Mouse (Mus musculus) urinary bladder, postnatal 14 days (tissue): ENCODE measurements at regions not wholly inside any gene's neighbourhood (a gene's known extent, or its start where the extent isn't known, plus 50 kb on each side); places are given as distances from the start of the nearest gene placed in this dataset.

Experiments
- DNase-seq: peaks from one replicate; pipeline ENCODE4 v3.0.0; 2021; ENCODE audit warnings: low spot score

DNA sequence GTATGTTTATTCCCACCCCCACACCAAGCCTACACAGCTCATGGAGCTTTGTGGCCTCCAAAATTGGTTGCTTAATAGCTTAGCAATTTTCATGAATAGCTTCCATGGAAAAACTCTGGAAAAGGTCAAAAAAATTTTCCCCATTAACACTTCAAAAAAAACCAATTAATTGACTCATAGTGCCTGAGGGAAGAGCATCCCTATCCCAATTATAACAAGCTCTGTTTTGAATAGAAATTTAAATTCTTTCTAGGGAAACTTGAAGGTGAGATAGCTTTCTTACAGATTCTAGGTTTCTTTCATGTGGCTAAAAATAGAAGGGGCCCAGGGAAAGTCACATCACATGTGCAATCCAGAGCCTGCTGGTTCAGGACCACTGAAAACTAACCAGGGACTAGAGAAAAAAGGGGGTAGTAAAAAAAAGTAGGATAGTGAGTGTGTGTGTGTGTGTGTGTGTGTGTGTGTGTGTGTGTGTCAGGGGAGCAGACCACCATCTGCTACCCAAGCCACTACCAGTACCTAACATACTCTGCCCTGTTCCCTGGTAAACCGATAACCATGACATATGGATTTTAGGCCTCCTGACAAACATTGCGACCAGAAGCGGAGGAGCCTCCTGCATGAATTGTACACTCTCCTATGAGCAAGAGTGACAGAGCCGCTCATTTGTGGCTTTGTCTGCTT, 162.2 kb downstream of the Cmpk2 start:
- DNase-seq, result no peak

DNA sequence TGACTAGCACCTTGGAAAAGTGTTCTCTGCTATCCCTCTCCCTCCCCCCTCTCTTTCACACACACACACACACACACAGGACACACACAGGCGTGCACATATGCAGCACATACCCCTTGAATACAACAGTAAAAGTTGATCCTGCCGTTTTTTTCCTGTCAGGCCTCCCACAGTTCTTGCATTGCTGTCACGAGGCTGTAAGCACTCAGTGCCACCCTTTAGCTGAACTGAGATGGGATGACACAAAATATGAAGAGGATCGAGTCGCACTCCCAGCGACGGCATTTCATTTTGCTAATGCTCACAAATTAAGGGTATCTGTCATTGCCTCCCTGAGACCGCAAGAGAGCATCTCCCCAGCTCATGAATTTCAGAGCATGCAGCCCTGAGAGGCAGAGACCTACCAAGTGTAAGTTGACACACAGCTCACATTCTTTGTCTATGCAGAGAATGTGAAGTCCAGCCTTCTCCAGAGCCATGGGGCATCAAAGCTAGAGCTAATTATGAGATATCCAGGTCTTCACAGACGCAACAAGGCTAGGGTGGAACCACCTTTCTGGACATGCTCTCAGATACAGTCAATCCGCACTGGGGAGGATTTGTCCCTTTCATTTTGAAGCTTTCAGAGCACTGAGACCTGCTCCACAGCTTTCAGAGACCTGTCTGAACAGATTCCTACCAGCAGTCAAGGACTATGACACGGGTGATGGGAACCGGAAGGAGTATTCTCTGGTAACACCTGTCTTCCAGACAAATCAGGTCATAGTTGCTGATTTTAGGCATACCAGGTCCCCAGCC, 152.3 kb downstream of the Cmpk2 start:
- DNase-seq, result no peak

DNA sequence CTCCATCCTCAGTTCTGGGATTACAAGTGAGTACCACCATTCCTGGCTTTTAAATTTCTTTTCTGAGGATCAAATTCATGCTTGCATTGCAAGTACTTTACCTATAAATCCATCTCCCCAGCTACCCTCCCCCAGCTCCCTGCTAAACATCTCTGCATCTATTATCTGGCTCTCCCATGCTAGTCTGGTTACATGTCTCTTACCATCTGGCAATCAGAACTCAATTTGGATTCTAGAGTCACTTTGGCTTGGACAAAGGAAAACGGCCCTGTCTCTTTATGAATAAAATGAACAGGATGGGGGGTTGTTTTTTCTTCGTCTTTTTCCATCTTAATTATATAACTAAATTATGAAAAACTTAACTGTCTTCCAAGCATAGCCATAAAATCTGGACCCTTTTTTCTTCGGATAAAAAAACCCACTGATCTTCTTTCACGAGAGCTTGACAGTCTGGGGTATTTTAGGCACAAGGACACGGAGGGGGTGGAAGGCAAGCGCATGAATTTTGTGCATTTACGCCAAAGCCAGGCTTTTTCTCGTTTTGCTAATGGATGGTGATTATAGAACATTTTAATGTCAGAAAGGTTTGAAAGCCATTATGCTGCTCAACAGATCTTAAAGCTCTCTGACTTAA, 151.6 kb downstream of the Cmpk2 start:
- DNase-seq, result no peak

DNA sequence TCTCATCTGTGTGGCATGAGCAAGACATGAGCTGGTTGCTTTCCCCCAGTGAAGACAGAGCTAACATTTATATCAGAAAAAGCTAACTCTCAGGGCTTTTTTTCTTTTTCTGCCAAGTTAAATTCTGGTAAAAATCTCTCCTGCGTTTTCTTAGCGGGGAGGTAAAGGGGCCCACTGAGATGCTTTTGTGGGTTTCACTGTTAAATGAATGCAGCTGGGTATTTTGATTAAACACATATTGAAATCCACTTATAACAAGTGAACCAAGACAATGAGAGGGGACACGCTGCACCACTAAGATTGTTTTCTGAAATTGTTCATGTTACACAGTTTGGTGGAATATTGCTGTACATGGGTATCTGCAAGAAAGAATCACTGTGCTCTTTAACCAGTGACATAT, 149.0 kb downstream of the Cmpk2 start:
- DNase-seq, result no peak

DNA sequence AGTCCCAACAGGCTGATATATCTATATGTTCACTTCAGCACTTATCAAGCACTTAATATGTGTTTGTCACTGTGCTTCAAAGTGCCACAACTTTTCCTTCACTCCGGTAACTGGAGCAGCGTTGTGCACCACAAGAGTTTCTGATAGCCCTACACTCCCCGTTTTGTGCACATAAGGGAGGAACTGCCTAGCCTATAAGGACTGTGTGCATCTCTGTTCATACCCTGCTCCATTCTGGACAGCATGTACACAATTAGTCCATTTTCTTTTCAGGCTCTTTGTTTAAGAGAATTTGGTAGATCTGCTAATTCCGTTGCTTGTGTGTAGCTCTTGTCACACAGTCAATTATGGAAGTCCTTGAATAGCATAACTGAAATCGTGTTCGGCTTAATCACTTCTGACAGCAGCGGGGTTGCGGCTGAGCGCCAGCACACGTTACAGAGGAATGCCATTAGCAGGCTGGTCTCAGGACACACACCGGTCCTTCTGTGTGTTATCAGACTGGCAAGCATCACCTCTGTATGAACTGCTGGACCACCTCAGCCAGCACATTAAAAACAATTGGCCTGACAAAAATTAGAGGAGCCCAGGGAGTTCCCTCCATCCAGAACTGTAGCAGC, 144.2 kb downstream of the Cmpk2 start:
- DNase-seq, result no peak

DNA sequence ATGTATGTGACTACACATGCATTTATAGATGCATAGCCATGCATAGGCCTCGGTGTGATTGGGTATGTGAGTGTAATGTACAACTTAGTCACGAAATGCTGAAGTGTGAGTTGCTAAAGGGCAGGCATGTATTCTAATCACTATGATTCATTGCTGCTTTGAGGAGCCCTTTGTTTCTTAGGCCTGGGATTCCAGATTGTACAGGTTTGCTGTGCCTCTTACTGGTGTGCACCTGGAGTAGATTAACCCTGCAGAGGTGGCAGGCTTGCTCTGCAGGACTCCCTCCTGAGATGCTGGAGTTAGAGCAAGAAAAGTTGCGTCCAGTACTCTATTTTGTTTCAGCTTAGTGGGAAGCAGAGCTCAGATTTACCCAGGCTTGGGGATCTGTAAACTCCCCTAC, 141.1 kb downstream of the Cmpk2 start:
- no peak for DNase-seq

DNA sequence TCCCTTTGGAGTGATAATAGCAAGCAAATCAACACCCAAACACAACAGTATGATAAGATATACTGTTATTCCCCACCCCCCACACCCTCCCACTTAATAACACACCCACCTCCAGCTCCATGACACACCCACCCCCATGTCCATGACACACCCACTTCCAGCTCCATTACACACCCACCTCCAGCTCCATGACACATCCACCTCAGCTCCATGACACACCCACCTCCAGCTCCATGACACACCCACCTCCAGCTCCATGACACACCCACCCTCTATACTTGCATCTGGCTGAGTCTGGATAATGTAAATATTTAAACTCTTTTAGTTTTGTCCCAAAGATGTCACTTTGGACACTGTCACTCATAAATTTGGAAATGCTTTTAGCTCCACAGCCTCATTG, 129.5 kb downstream of the Cmpk2 start:
- no peak for DNase-seq

DNA sequence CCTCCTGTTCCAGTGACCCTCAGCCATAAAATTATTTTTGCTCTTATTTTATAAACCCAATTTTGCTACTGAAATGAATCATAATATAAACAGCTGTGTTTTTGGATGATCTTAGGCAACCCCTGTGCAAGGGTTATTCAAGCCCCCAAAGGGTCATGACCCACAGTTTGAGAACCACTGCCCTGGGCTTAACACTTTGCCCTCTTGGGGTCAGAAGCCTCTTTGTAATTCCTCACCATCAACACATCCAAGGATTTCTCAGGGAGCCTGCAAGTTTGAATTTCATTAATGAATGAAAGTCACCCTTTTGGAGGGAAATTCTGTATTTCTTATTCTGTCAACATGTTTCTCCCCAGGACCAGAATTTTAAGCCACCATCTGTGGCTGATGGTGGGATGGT, 123.1 kb downstream of the Cmpk2 start:
- no peak for DNase-seq

DNA sequence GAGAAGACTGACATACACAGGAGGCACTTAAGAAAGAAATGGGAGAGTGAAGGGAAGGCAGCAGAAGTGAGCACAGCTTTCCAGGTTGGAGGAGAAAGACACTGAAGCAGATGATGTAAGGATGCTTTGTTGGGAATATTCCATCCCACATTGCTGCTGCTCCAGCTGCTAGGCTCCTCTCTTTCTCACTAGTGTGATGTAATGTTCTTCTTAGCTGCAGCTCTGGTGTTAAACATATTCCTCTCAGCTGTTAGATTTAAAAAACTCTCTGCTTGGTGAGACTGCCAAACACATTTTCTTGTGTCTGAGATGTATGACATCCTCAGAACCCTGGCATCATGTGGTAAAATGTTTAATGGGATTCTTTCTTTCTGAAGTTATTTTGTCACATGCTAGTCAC, 120.1 kb downstream of the Cmpk2 start:
- DNase-seq, result no peak

DNA sequence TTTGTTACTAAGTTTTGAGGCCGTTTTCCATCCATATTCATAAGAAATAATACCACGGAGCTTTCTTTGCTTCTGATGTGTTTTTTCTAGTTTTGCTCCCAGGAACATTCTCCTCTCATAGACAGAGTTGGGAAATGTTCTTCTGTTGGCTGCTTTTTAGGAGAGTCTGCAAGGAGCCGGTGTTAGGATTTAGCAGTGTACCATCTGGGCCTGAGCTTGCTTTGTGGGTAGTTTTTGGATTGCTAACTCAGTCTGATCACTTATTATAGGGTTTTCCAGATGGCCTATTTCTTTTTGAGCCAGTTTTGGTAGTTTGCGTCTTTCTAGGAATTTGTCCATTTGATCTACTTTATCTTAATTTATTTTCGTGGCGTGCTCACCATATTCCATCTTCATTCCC, 108.4 kb downstream of the Cmpk2 start:
- DNase-seq, result no peak

DNA sequence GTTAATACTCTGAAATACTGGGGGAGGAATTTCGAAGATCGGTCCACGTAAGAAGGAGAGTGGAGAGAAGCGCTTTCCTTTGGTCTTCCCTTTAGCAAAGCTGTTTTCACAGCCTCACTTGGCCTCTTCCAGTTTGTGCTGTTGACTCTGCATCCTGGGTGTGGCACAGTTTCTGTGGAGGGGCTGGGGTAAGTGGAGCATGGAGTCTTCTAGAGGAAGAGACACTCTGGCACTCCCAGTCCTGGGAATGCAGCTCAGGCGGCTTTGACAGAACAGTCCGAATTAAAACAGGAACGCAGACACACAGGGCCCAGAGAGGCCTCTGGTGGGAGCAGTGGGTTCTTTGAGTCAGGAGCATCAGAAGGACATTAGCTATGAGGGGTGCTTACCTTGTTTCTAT, 102.6 kb downstream of the Cmpk2 start:
- DNase-seq, result no peak

DNA sequence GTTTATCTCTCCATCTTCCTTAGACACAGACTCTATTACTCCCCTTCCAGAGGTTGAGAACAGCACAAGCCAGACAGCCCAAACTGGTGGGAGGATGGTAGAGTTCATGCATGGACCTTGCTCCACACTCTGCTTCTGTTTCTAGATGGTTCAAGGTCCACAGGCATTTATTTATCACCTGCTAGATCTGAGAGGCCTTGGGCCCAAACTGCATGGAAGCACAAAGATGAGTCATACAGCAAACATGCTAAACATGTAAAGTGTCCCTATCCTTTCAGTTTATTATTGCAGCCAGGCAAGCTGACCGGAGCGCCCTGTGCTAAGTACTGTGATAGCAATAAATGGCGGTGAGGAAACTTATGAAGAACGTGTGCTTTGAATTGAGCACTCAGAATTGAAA, 98.4 kb downstream of the Cmpk2 start:
- no peak for DNase-seq

DNA sequence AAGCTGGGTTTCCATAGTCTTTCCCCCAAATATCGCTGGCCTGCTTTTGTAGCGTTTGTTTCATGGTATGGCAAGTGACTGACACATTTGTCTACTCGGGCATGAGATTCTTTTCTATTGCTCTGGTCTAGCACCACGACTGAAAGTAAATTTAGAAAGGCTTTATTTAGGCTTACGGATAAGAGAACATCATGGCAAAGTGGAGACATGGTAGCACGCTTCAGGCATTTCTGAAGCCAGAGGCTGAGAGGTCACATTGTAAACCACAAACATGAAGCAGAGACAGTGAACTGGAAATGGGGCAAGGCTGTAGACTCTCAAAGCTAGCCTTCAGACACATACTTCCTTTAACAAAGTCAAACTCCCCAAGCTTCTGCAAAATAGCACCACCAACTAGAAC, 93.9 kb downstream of the Cmpk2 start:
- DNase-seq, result no peak

DNA sequence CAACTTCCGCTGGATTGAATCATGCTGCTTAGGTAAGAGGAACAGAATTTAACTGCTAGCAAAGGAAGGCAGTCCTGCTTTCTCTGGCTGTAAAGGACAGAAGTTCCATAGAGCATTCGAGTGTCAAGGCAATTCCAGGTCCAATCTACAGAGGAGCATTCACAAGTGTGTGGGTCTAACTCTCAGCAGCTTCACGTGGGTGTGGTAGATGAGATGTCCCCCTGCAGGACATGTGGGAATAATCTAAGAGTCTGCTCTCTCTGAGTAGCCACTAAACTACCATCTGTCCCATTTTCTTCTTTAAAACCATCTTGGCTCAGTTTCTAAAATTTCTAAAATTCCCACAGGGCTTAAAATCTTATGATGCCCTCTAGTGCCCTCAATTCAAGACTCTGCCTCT, 90.6 kb downstream of the Cmpk2 start:
- DNase-seq, result no peak

DNA sequence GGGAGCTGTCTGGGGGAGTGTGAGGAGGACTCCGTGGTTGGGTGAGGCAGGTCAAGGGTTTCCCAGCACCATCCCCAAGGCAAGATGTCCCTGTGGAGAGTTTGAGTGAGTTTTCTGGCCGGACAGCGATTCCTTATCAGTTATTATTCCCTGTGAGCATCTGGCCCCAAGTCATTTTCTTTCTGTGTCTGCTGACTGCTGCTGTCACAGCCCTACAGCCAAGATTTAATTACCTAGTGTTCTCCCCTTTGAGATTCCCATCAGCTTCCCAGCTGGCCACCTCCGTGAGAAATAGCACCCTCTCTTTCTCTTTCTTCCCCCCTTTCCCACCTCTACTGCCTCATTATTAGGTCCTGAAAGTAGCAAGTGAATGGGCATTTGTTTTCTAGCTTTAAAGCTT, 88.4 kb downstream of the Cmpk2 start:
- DNase-seq, result no peak

DNA sequence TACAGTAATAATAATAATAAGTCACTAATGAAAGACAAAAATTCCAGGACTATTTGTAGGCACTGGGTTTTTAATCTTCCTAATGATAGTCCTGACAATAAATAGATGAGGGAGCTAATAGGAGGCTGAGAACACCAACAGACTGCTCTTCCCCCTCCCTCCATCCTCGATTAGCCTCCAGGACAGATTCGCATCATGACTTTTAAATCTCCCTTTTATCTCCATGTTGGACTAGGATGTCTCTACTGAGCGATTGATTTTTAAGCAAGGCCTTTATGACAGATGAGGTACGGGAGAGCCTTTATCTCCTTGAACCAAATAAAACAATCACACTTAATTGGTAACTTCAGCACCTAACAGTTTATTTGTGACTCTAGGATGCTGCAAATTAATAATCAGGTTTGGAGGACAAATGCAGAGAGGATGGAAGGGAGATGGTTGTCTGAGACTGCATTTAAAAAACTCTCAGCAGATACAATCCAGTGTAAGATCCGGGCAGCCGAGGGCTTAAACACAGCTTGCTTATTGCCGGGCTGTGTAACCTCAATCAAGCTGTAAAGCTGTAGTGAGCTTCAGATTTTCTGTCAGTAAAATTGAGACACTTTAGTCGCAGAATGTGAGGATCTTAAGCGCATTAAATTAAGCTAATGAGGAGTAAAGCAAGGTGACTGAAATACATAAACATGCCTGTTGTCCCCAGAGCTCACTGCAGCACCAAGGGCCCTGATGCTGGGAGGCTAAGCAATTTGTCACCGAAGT, 82.3 kb downstream of the Cmpk2 start:
- DNase-seq, result no peak

DNA sequence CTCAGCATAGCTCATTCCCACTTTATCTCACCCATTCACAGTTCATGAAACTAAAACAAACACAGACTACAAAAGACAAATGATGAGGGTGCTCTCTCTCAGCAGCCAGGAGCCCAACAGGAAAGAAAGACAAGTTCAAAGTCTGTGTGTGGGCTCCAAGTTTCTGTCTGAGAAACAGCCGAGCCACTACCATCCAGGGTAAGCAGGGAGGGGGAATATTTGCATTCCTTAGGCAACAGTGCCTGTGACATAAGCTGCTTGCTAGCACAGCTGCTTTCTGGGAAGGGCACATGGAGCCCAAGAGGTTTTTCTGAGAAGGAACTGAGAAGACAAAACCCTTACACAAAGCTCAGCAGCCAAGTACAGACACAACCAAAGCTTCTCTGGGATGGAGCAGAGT, 78.5 kb downstream of the Cmpk2 start:
- DNase-seq, result no peak

DNA sequence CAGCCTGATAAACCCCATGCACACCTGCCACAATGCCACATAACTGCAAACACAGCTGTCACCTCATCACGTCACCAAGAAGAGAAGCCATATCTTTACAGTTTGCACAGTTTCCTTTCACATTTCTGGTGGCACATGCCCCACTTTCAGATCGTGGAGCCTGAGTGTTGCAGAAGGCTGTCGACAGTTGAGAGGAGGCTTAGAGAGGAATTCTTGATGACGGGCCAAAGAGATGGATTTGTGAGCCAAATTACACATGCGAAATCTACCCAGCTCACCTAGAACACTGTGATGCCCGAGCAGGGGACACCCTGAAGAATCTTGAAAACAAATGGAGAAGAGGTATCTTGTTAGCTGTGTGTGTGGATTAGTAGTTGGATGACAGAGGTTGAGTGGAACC, 77.4 kb downstream of the Cmpk2 start:
- no peak for DNase-seq

DNA sequence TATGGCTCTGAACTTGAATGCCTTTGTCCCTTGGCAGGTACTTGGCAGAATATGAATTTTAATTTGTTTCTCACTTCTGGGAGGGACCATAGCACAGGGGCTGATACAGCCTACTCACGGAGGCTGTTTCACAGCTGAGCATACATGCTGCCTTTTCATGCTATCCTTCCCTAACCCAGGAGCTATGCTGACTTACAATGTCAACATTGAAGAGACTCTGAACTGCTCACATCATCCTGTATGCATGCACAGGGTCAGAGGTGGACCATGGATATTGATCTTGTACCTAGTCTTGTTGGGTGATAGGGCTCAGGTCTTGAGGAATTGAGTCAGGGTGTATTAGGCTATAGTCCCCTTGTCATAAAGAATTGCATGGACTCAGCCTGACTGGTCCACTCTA, 74.5 kb downstream of the Cmpk2 start:
- DNase-seq, result no peak

DNA sequence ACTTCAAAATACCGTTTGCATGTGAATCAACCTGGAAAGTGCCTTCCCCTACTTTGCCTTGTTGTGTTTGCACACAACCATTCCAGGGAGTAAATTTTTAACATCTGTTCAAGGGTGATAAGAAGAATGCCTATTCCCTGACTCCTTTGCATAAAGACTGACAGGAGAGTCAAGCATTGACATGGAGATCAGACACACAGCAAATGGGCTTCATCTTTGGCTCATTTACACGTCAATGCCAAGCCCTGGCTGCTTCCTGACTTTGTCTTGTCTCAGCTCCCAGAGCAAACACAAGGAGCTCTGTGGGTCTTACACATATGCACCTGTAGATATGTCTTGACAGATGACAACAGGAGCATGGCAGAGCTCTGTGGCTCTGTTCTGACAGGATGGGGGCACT, 73.4 kb downstream of the Cmpk2 start:
- no peak for DNase-seq

DNA sequence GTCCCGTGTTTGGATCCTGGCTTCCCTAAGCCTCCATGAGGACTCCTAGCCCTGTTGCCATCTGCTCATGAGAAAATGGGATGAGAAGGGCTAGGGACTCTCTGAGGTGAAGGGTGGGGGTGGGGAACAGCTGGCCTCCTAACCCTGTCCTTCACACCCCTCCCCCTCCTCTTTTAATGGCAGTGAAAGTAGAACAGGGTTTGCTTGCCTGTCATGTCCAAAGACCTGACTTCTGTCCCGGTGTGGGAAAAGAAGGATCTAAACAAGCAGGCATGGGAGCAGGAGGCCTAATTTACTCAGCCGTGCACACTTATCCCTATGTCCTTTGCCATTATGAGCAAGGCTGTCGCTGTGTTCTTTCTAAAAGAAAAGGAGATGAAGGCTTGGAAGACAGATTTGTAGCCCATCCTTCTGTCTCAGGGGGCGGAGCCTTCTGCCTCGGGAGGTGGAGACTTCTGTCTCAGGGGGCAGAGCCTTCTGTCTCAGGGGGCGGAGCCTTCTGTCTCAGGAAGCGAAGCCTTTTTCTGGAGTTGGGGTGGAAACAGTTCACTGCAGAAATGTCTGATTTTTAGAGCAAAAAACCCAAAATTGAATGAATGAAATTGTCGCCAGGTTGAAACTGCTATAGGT, 66.4 kb downstream of the Cmpk2 start:
- no peak for DNase-seq
